Mouse (Mus musculus) embryonic facial prominence, embryonic 13.5 days (tissue): ENCODE measurements at regions not wholly inside any gene's neighbourhood (a gene's known extent, or its start where the extent isn't known, plus 50 kb on each side); places are given as distances from the start of the nearest gene placed in this dataset.

Experiments
- ATAC-seq: fragments of 200-750 bp; cut with Nextera tagmentation; 2 replicates; pipeline ENCODE4 v1.8.0; 2017; ENCODE audit warnings: low read depth; ENCODE audit not compliant: insufficient number of reproducible peaks, insufficient read depth, low FRiP score, low TSS enrichment
- H3K27ac ChIP-seq: fragments of 300-500 bp; sonication (generic); 2 replicates; pipeline ENCODE4 v1.5.1; 2015; ENCODE audit warnings: moderate library complexity, mild to moderate bottlenecking, inconsistent platforms
- H3K27me3 ChIP-seq: fragments of 300-500 bp; sonication (generic); 2 replicates; pipeline ENCODE4 v1.6.1; 2015; ENCODE audit warnings: mild to moderate bottlenecking, inconsistent platforms
- H3K36me3 ChIP-seq: fragments of 300-500 bp; sonication (generic); 2 replicates; pipeline ENCODE4 v1.6.1; 2015; ENCODE audit warnings: mild to moderate bottlenecking, inconsistent platforms
- H3K4me1 ChIP-seq: fragments of 300-500 bp; sonication (generic); 2 replicates; pipeline ENCODE4 v1.6.1; 2015; ENCODE audit warnings: inconsistent platforms
- H3K4me2 ChIP-seq: fragments of 300-500 bp; sonication (generic); 2 replicates; pipeline ENCODE4 v1.6.1; 2015; ENCODE audit warnings: moderate library complexity, mild to moderate bottlenecking, inconsistent platforms
- H3K4me3 ChIP-seq: fragments of 300-500 bp; sonication (generic); 2 replicates; pipeline ENCODE4 v1.5.1; 2015; ENCODE audit warnings: mild to moderate bottlenecking, inconsistent platforms
- H3K9ac ChIP-seq: fragments of 300-500 bp; sonication (generic); 2 replicates; pipeline ENCODE4 v1.6.1; 2015; ENCODE audit warnings: mild to moderate bottlenecking, inconsistent platforms
- H3K9me3 ChIP-seq: fragments of 300-500 bp; sonication (generic); 2 replicates; pipeline ENCODE4 v1.6.1; 2016; ENCODE audit warnings: inconsistent platforms
- WGBS: fragments of 180-500 bp; shearing (Covaris S2); methylation state at CpG from one replicate; pipeline ENCODE4 v1.1.7; 2015; ENCODE audit warnings: mixed read lengths; 5-methylcytosine and 5-hydroxymethylcytosine counted together

DNA sequence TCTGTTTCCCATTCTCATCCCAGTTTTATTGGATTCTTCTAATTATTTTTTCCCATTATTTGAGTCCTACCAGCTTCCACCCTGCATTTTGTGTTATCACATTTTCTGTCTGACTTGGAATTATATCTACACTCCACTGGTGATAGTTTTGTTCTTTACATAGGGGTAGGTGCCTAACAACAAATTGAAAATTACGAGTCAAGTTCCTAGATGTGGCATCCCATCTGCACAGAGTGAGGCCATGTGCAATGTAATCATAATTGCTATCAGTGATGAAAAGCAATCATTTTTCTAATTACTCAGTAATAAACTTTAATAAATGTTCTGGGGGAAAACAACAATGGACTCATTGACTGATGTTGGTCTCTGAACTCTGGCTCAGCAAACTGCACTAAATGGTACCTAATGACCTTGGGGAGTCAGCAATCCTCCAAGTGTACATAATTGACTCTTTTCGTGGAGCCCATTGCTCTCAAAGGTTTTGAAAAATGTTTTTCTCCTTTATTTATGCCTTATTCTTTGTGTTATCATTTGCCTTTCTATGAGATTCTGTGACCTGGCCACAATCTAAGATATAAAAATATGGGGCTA is 250.6 kb upstream of the Rspo3 start:
- Histone ChIP-seq H3K9ac (no peak overlapping the region), H3K9me3 (no peaks in the 10 kb centered on the region), H3K4me2 (no peak overlapping the region), H3K4me3 (no peak overlapping the region), H3K27ac (no peak overlapping the region), H3K4me1 (no peaks in the 10 kb centered on the region), H3K36me3 (no peaks in the 10 kb centered on the region), H3K27me3 (no peaks in the 10 kb centered on the region)
- WGBS: 52% methylated on average over 2 of the region's 2 CpGs
- ATAC-seq: no peak

DNA sequence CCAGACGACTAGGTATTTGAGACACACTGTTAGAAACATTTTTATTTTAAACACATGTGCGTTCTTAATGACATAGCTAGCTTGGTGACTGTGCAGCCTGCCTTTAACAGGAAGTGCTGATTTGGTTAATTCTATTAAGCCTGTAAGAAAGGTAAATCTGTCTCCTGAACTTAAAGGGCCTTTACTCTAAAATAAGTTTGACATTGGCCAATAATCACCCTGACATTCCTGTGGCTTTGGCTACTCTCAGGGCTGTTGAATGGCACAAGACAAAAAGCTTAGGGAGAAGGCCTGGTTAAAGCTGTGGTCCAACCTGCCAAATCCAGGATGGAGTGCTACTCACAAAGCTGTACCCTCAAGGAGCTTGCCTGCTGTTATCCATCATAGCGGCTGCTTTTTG is 201.0 kb upstream of the Rspo3 start:
- Histone ChIP-seq H3K9ac (no peak overlapping the region), H3K4me1 (no peaks in the 10 kb centered on the region; the same call in 1 of the 2 replicates), H3K9me3 (no peaks in the 10 kb centered on the region), H3K4me3 (no peak overlapping the region), H3K36me3 (no peaks in the 10 kb centered on the region), H3K27me3 (no peaks in the 10 kb centered on the region), H3K4me2 (no peak overlapping the region), H3K27ac (no peak overlapping the region)
- no peak for ATAC-seq
- 25% methylated on average over 3 of the region's 3 CpGs for WGBS

DNA sequence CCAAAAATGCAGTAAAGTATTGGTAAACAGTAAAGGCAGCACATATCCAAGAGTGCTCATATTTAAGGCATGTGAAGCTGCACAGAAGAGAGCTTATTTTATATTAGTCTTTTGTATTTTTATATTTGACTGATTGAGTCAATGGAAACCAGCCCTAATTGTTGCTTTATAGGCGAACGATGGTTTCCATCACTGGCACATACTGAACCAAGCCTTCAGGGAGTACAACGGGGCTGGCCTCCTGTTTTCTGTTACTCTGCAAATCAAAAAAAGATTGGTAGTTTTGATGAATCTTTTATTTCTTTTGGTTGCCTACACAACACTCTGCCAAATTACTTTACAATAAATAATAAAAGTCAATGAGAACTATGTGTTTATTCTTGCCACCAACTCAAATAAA is 189.7 kb upstream of the Rspo3 start:
- ATAC-seq: no peak
- no peak overlapping the region for H3K4me3 ChIP-seq
- no peaks in the 10 kb centered on the region for H3K9me3 ChIP-seq
- no peaks in the 10 kb centered on the region for H3K27me3 ChIP-seq
- H3K36me3 ChIP-seq: no peaks in the 10 kb centered on the region
- no peak overlapping the region for H3K4me2 ChIP-seq
- no peak overlapping the region for H3K27ac ChIP-seq
- no peak overlapping the region for H3K9ac ChIP-seq
- H3K4me1 ChIP-seq: no peaks in the 10 kb centered on the region
- WGBS: 41% methylated on average over 3 of the region's 3 CpGs

DNA sequence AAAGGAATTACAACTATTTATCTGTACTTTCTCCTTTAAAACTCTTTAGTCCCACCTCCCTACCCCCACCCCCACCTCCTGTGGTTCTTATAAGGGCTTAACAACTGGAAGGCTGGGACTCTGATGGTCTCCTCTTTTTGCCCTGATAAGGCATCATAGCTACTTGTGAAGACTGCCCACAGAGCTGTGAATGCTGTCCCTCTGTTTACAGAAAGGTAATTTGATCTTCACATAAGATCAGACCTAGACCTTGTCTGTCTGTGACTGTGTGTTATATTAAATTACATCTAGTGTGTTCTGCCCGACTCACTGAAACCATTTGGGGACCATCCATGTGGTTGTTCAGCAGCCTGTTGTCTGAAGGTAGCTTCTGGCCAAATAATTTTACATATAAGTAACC is 175.3 kb upstream of the Rspo3 start:
- no peaks in the 10 kb centered on the region for H3K4me1 ChIP-seq
- no peak overlapping the region for H3K4me2 ChIP-seq
- no peaks in the 10 kb centered on the region for H3K27me3 ChIP-seq
- H3K36me3 ChIP-seq: no peaks in the 10 kb centered on the region
- no peak overlapping the region for H3K9ac ChIP-seq
- no peak overlapping the region for H3K4me3 ChIP-seq
- WGBS: 12% methylated on average over 1 of the region's 1 CpGs
- H3K27ac ChIP-seq: no peak overlapping the region
- no peak for ATAC-seq
- no peaks in the 10 kb centered on the region for H3K9me3 ChIP-seq

DNA sequence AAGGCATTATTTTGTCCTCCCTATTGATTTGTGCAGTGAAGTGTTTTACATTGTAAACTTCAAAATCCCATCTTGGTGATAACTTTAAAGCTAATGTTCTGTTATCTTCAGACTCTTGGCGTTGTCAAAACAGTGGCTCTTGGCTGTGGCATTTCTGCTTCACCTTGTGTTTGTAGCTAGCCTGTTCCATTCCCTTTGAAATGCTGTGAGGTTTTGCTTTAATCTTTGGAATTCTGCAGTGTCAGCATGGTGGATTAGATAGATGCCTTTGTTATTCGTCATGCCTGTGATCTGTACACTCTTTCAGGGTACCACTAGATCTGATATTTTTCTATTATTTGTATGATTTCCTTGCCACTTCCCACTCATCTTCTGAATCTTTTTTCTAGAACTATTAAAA is 173.0 kb upstream of the Rspo3 start:
- WGBS: 47% methylated on average over 2 of the region's 2 CpGs
- no peaks in the 10 kb centered on the region for H3K9me3 ChIP-seq
- no peak overlapping the region for H3K4me2 ChIP-seq
- H3K4me1 ChIP-seq: no peaks in the 10 kb centered on the region
- H3K27ac ChIP-seq: no peak overlapping the region
- no peak for ATAC-seq
- no peak overlapping the region for H3K9ac ChIP-seq
- H3K4me3 ChIP-seq: no peak overlapping the region
- no peaks in the 10 kb centered on the region for H3K27me3 ChIP-seq
- no peaks in the 10 kb centered on the region for H3K36me3 ChIP-seq

DNA sequence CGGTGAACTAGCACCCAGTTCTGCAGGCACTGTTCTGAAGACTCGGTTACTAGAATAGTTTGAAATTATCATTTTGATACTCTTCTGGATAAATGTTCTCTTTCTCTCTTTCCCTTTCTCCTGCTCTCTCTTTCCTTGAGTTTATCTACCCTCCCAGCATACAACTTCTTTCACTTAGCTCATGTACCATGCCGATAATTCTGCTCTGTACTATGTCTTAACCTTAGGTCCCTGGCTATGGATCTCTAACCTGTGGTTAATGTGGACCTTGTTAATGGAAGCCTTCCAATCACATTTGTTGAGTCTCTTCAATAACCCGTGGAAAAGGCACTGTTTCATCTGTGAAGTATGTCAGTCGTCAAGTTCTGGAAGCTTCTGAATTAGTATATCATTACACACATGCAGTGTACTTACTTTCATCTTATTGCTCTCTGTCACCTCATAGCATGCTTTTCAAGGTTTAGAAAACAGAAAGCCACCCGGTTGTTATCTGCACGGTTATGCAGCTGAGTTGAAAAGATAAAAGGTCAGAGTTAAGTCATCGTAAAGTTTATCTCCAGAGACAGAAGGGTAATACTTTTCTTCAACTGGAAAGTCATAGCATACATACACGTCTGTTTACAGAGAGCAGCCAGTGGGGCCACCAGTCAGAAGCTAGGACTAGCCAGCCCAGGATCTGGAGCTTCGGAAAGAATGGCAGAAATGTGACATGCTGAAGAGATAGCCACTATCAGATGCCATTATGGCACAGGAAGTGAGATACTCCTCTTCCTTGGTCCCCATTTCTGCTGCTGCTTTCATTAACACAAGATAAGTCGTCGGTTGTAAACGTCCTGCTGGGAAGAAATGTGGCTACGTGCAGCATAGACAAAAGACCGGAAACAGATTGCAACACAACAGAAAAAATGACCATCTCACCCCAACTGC is 157.6 kb upstream of the Rspo3 start:
- Histone ChIP-seq H3K36me3 (no peaks in the 10 kb centered on the region), H3K27ac (no peak overlapping the region), H3K4me2 (no peak overlapping the region), H3K27me3 (no peaks in the 10 kb centered on the region), H3K4me3 (no peak overlapping the region), H3K9me3 (no peaks in the 10 kb centered on the region), H3K4me1 (no peaks in the 10 kb centered on the region), H3K9ac (no peak overlapping the region)
- ATAC-seq: no peak
- 85% methylated on average over 15 of the region's 15 CpGs for WGBS

DNA sequence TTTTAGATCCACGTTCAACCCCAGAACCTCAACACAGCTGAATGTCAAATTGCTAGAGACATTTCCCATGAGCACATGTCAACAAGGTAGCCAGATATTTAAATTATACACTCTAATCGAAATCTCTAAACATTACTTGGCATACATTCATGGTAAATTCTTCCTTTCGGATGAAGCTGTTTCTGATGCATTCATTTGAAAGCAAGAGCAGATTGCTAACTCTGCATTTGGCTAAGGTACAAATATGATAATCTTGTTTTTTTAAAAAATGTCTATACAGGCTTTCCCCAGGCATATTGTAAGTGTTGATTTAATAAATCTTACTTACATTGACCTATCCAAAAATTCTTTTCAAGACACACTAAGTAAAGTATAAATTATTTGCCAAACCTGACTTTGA is 153.9 kb upstream of the Rspo3 start:
- ATAC-seq: no peak
- no peaks in the 10 kb centered on the region for H3K36me3 ChIP-seq
- no peak overlapping the region for H3K4me2 ChIP-seq
- 61% methylated on average over 3 of the region's 3 CpGs for WGBS
- no peak overlapping the region for H3K4me3 ChIP-seq
- H3K9me3 ChIP-seq: no peaks in the 10 kb centered on the region
- H3K27me3 ChIP-seq: no peaks in the 10 kb centered on the region
- H3K4me1 ChIP-seq: no peaks in the 10 kb centered on the region
- no peak overlapping the region for H3K9ac ChIP-seq
- no peak overlapping the region for H3K27ac ChIP-seq

DNA sequence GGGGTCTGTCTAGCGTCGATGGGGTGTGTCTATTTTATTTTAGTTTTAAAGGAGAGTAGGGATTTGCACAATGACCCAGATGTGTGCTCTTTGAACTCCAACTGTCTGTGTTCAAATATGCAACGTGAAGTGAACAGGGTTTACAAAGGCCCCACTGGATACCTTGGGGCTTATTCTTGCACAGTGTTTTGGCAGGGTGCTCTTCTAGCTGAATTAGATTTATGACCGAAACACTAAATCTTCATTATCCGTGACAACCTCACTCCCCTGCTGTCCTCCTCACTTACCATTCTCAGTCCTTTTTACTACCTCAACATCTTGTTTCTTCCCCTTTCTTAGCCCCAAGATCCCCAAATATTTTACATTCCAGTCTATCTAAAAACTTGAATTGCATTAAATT is 151.3 kb upstream of the Rspo3 start:
- Histone ChIP-seq H3K4me2 (no peak overlapping the region), H3K4me1 (no peaks in the 10 kb centered on the region), H3K9me3 (no peaks in the 10 kb centered on the region), H3K27me3 (no peaks in the 10 kb centered on the region), H3K27ac (no peak overlapping the region), H3K36me3 (no peaks in the 10 kb centered on the region), H3K4me3 (no peak overlapping the region), H3K9ac (no peak overlapping the region)
- ATAC-seq: no peak
- 67% methylated on average over 5 of the region's 5 CpGs for WGBS

DNA sequence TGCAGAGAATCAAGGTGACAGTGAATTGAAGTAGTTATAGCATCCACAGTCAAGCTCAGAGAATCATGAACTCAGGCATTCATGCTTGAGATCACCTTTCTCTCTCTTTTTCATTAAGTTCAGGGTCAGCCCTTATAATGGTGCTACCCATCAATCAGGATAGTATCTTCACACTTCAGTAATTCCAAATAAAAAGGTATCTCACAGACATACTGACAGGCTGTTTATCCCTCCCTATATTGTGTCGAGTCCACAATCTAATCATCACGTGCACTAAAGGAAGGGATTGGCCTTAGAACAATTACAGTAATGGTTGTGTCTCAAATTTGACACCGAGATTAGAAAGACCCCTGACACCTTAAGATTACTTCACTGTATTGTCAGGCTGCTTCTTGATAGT is 138.7 kb upstream of the Rspo3 start:
- H3K36me3 ChIP-seq: no peaks in the 10 kb centered on the region
- H3K9ac ChIP-seq: no peak overlapping the region
- H3K4me1 ChIP-seq: 0 out of 2 replicates have a peak, but pooled peaks cover 4% of the 10 kb centered on the region
- no peak overlapping the region for H3K27ac ChIP-seq
- H3K27me3 ChIP-seq: no peaks in the 10 kb centered on the region
- no peak for ATAC-seq
- 60% methylated on average over 3 of the region's 3 CpGs for WGBS
- no peak overlapping the region for H3K4me2 ChIP-seq
- H3K4me3 ChIP-seq: no peak overlapping the region
- H3K9me3 ChIP-seq: 0 out of 2 replicates have a peak, but pooled peaks cover 2% of the 10 kb centered on the region

DNA sequence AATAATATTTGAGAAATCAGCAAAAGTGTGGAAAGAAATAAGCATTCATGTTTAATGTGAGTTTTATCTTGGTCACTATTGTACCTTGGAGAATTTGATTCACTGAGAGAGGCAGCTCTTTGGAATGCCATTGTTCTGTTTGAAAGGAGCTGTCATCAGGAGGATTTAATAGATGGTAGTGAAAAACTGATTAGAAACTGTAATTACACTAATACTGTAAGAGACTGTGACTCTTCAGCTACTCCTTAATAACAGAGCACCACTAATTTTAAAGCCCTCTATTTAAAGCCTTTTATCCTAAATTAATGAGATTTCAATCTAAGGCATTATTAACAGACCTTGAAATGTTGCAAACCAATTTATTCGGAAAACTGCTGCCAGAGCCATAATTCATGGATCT is 126.1 kb upstream of the Rspo3 start:
- no peak overlapping the region for H3K27ac ChIP-seq
- 58% methylated on average over 1 of the region's 1 CpGs for WGBS
- H3K4me2 ChIP-seq: no peak overlapping the region
- H3K27me3 ChIP-seq: no peaks in the 10 kb centered on the region
- no peak for ATAC-seq
- no peaks in the 10 kb centered on the region for H3K36me3 ChIP-seq
- H3K4me3 ChIP-seq: no peak overlapping the region
- H3K9me3 ChIP-seq: no peaks in the 10 kb centered on the region
- no peaks in the 10 kb centered on the region for H3K4me1 ChIP-seq
- no peak overlapping the region for H3K9ac ChIP-seq

DNA sequence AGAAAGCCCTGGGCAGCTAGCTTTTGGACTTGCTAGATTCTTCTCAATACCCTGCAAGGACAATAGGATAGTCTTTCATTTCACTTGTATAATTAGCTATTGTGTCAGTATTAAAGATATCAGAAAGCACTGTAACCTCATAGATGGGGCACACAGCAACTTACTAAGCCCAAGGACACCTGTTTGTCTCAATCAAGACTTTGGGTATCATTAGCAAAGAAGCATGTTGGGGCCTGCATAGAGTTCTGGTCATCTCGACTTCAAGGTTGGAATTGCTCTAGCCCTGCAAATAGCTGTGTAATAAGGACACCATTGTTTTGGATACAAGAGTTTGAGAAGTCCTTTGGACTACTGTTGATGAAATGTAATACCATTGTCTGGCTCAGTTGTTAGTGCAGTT is 104.6 kb upstream of the Rspo3 start:
- 42% methylated on average over 1 of the region's 1 CpGs for WGBS

DNA sequence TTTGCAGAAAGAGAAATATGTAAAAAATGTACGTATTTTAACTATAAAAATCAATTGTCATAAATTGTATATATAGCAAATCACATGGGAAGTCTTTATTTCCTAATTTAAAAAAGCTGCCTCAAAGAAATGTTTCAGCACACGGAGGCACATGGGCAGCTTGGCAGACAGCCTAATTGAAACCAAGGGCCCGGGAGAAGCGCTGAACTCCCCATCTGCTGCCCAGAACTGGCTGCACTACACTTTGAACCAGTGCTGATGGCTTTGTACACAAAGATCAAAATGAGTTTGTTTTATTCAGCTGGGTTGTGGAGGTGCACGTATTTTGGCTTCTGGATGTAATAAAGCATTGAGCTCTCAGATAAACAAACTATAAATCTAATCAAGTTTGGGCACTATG is 100.2 kb upstream of the Rspo3 start:
- no peak for ATAC-seq
- Histone ChIP-seq H3K4me2 (no peak overlapping the region; the same call in 1 of the 2 replicates), H3K4me3 (no peak overlapping the region), H3K27ac (no peak overlapping the region), H3K9ac (no peak overlapping the region), H3K9me3 (no peaks in the 10 kb centered on the region), H3K4me1 (peaks cover 5% of the 10 kb centered on the region), H3K27me3 (no peaks in the 10 kb centered on the region), H3K36me3 (no peaks in the 10 kb centered on the region)
- 22% methylated on average over 5 of the region's 5 CpGs for WGBS

More for the DNA sequence above, 104.6 kb upstream of the Rspo3 start:
- no peaks in the 10 kb centered on the region for H3K9me3 ChIP-seq
- no peak for ATAC-seq
- H3K9ac ChIP-seq: no peak overlapping the region
- peaks cover 5% of the 10 kb centered on the region for H3K4me1 ChIP-seq
- H3K36me3 ChIP-seq: no peaks in the 10 kb centered on the region
- H3K27me3 ChIP-seq: no peaks in the 10 kb centered on the region
- H3K27ac ChIP-seq: no peak overlapping the region
- H3K4me3 ChIP-seq: no peak overlapping the region
- no peak overlapping the region for H3K4me2 ChIP-seq
